Comparison of ENCODE assay signal across 8 mouse cellular contexts in the genomic region with DNA sequence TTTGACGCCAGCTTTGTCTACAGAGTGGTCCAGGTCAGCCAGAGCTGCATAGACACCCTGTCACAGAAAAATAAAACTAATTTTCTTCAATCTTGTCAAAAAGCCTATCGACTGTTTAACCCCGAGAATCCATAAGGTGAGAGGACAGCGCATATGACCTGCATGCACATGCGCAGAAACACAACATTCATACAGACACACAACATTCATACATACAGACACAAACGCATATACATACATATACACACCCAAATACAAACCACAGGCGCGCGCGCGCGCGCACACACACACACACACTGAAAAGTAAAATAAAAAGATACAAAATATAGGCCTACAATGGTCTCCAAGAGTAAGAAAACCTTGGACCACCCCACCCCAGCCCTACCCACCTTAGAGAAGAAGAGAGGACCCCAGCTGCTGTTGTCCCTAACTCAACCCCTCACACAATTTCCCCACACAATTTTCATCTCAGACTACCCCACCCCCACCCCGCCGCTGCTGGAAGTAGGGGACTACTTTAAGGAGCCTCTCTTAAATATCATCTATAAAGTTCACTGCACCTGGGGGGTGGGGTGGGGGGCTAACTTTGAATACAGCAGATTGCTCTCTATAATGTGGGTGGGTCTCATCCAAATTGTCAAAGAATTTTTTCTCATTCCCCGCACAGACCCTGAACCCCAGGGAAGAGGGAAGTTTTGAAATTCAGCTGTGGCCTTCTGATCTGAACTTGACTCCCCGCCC. TPM values are rescaled to one million over a fixed set of nuclear protein-coding genes. Genes with fewer than 3 reads are reported as not detected.
DNase-seq lines count a peak whose midpoint lies in the region; ATAC-seq and TF ChIP-seq lines count a peak whose summit lies in the region.

No protein-coding gene starts in this region.

- TF ChIP-seq CTCF in lung, embryonic 14.5 days (IDR thresholded peaks at IDR 0.05; ENCODE audit: low read depth), result no peak

- peak; percentile 35 for DNase-seq in embryo, embryonic 11 days
- DNase-seq in embryo, embryonic 10 days (ENCODE audit: low spot score), result no peak
- DNase-seq in lung, embryonic 14.5 days, result no peak
- DNase-seq in lung, postnatal 36 days, result no peak
- no peak for DNase-seq in intestine, embryonic 14.5 days (ENCODE audit: low spot score)
- peak; percentile 31 for DNase-seq in neural tube, embryonic 11.5 days (ENCODE audit: low spot score)
- no peak for DNase-seq in cerebellum, adult 11-12 months
- DNase-seq in spleen, postnatal 4 days (ENCODE audit: low spot score in 2 of 2), result no peak

- peak overlapping the region; percentile 45 for H3K4me2 ChIP-seq in lung, embryonic 14.5 days
- H3K4me2 ChIP-seq in intestine, embryonic 14.5 days (ENCODE audit: low read length), result peak overlapping the region; percentile 13; the same call in 1 of the 2 replicates
- peak overlapping the region; percentile 28 for H3K4me2 ChIP-seq in neural tube, embryonic 11.5 days (ENCODE audit: low read depth)

- H3K9me3 ChIP-seq in lung, embryonic 14.5 days (ENCODE audit: low read depth, low read length), result no peaks in the 10 kb centered on the region
- no peaks in the 10 kb centered on the region for H3K9me3 ChIP-seq in intestine, embryonic 14.5 days (ENCODE audit: control insufficient read depth, low read length)
- no peaks in the 10 kb centered on the region for H3K9me3 ChIP-seq in neural tube, embryonic 11.5 days (ENCODE audit: control insufficient read depth, low read length)

- no peaks in the 10 kb centered on the region for H3K27me3 ChIP-seq in lung, embryonic 14.5 days (ENCODE audit: insufficient read depth, low read length)
- no peaks in the 10 kb centered on the region for H3K27me3 ChIP-seq in intestine, embryonic 14.5 days (replicated peaks; ENCODE audit: control insufficient read depth, insufficient read depth, low read length)
- H3K27me3 ChIP-seq in neural tube, embryonic 11.5 days (ENCODE audit: control insufficient read depth, insufficient read depth, low read length), result no peaks in the 10 kb centered on the region

- no peak overlapping the region for H3K9ac ChIP-seq in lung, embryonic 14.5 days
- H3K9ac ChIP-seq in intestine, embryonic 14.5 days (ENCODE audit: low read length), result no peak overlapping the region
- H3K9ac ChIP-seq in neural tube, embryonic 11.5 days (ENCODE audit: low read length), result no peak overlapping the region

- H3K27ac ChIP-seq in lung, embryonic 14.5 days (ENCODE audit: low read depth), result peak overlapping the region; percentile 70; the same call in 1 of the 2 replicates
- H3K27ac ChIP-seq in intestine, embryonic 14.5 days (ENCODE audit: low read depth), result peak overlapping the region; percentile 94
- no peak overlapping the region for H3K27ac ChIP-seq in neural tube, embryonic 11.5 days (ENCODE audit: low read depth, low read length)

- no peak for ATAC-seq in lung, embryonic 14.5 days (ENCODE audit: insufficient read depth)
- ATAC-seq in intestine, embryonic 14.5 days (replicated peaks; ENCODE audit: low FRiP score, low TSS enrichment, low read depth), result no peak
- ATAC-seq in neural tube, embryonic 11.5 days (ENCODE audit: insufficient read depth, low FRiP score, low TSS enrichment), result no peak

- 72% methylated on average over 17 of the region's 17 CpGs for WGBS in lung, embryonic 14.5 days
- 76% methylated on average over 17 of the region's 17 CpGs for WGBS in intestine, embryonic 14.5 days
- 73% methylated on average over 17 of the region's 17 CpGs for WGBS in neural tube, embryonic 11.5 days

- peaks cover 19% of the 10 kb centered on the region for H3K4me1 ChIP-seq in lung, embryonic 14.5 days (ENCODE audit: insufficient read depth)
- H3K4me1 ChIP-seq in intestine, embryonic 14.5 days (replicated peaks; ENCODE audit: control insufficient read depth, insufficient read depth, low read length), result peaks cover 41% of the 10 kb centered on the region
- H3K4me1 ChIP-seq in neural tube, embryonic 11.5 days (ENCODE audit: control insufficient read depth, insufficient read depth, low read length), result peaks cover 19% of the 10 kb centered on the region

- H3K36me3 ChIP-seq in lung, embryonic 14.5 days (ENCODE audit: insufficient read depth), result no peaks in the 10 kb centered on the region
- H3K36me3 ChIP-seq in intestine, embryonic 14.5 days (ENCODE audit: control insufficient read depth, insufficient read depth, low read length), result no peaks in the 10 kb centered on the region
- H3K36me3 ChIP-seq in neural tube, embryonic 11.5 days (ENCODE audit: control insufficient read depth, insufficient read depth, low read length), result no peaks in the 10 kb centered on the region

- no peak overlapping the region for H3K4me3 ChIP-seq in lung, embryonic 14.5 days (ENCODE audit: low read depth, low read length)
- no peak overlapping the region for H3K4me3 ChIP-seq in intestine, embryonic 14.5 days (ENCODE audit: low read depth, low read length)
- H3K4me3 ChIP-seq in neural tube, embryonic 11.5 days (ENCODE audit: low read depth, low read length), result no peak overlapping the region

RNA-seq across cellular contexts. Expression of a gene that starts 52.2 kb away (rescaled TPM):
- 58.7 and 62.1 TPM in 2 replicates for polyA plus RNA-seq in lung, embryonic 14.5 days (2014; fragmentation: Nextera tagmentation; extraction: Ambion mirVana)
- polyA plus RNA-seq in intestine, embryonic 14.5 days (2014; fragmentation: Nextera tagmentation; extraction: Ambion mirVana), result 50.5 and 68.2 TPM in 2 replicates
- polyA plus RNA-seq in neural tube, embryonic 11.5 days (2014; fragmentation: Nextera tagmentation; extraction: Ambion mirVana), result 43.7 and 44.7 TPM in 2 replicates

Comparison
In these comparisons a context has a peak if more than half of its experiments do, and no peak if none do; other contexts are left out.
1. DNase-seq: peak in embryo, embryonic 11 days (single experiment) and neural tube, embryonic 11.5 days (single experiment); none in embryo, embryonic 10 days (single experiment), lung, embryonic 14.5 days (single experiment), lung, postnatal 36 days (single experiment), intestine, embryonic 14.5 days (single experiment), cerebellum, adult 11-12 months (single experiment) and spleen, postnatal 4 days (0 of 2).
2. Peak in every context shown above with its lines, with median percentiles within 50 percentile points of each other: H3K4me2 ChIP-seq.